Mouse (Mus musculus): Measurements from ENCODE around the gene Sema3b.

- TF ChIP-seq CTCF (IDR thresholded peaks at IDR 0.05; ENCODE audit: borderline replicate concordance, insufficient read depth, low read length): no peak
- TF ChIP-seq POLR2A (IDR thresholded peaks at IDR 0.05; ENCODE audit: low read depth, low read length): no peak
Measured at GRCm38 (mm10) chr9:107646975-107647374, 37.9 kb upstream of the Sema3b start.
